7 mouse cellular contexts compared by ENCODE assay signal in genomic region chr5:135702682-135703192, GRCm38 (mm10). TPM values are rescaled to one million over a fixed set of nuclear protein-coding genes. Genes with fewer than 3 reads are reported as not detected.
DNase-seq lines count a peak whose midpoint lies in the region; ATAC-seq lines count a peak whose summit lies in the region.

No protein-coding gene starts in this region.

- H3K27me3 ChIP-seq in heart, embryonic 13.5 days (replicated peaks) = no peaks in the 10 kb centered on the region
- no peaks in the 10 kb centered on the region for H3K27me3 ChIP-seq in liver, embryonic 13.5 days
- no peaks in the 10 kb centered on the region for H3K27me3 ChIP-seq in midbrain, embryonic 11.5 days (ENCODE audit: control insufficient read depth, insufficient read depth, low read length)
- no peaks in the 10 kb centered on the region for H3K27me3 ChIP-seq in limb, embryonic 10.5 days (ENCODE audit: low read depth, poor library complexity, severe bottlenecking)

- H3K36me3 ChIP-seq in heart, embryonic 13.5 days = peaks cover 51% of the 10 kb centered on the region
- peaks cover 13% of the 10 kb centered on the region; the same call in 1 of the 2 replicates for H3K36me3 ChIP-seq in liver, embryonic 13.5 days
- H3K36me3 ChIP-seq in midbrain, embryonic 11.5 days (ENCODE audit: control insufficient read depth, insufficient read depth, low read length) = peaks cover 4% of the 10 kb centered on the region; the same call in 1 of the 2 replicates
- peaks cover 80% of the 10 kb centered on the region for H3K36me3 ChIP-seq in limb, embryonic 10.5 days

- H3K27ac ChIP-seq in heart, embryonic 13.5 days (replicated peaks) = peak overlapping the region; percentile 79
- no peak overlapping the region for H3K27ac ChIP-seq in liver, embryonic 13.5 days
- H3K27ac ChIP-seq in midbrain, embryonic 11.5 days (ENCODE audit: low read depth, low read length) = no peak overlapping the region
- H3K27ac ChIP-seq in limb, embryonic 10.5 days = no peak overlapping the region

- H3K9me3 ChIP-seq in heart, embryonic 13.5 days = no peaks in the 10 kb centered on the region
- no peaks in the 10 kb centered on the region for H3K9me3 ChIP-seq in liver, embryonic 13.5 days (replicated peaks)
- H3K9me3 ChIP-seq in midbrain, embryonic 11.5 days (ENCODE audit: control insufficient read depth, low read length) = no peaks in the 10 kb centered on the region
- H3K9me3 ChIP-seq in limb, embryonic 10.5 days (replicated peaks) = no peaks in the 10 kb centered on the region

- peak; percentile 86 for ATAC-seq in activated CD4-positive, CD25-positive, alpha-beta regulatory T cell, adult 4 months
- no peak for ATAC-seq in heart, embryonic 13.5 days (ENCODE audit: extremely low read depth, insufficient number of reproducible peaks, low FRiP score, low TSS enrichment)
- ATAC-seq in liver, embryonic 13.5 days (ENCODE audit: low read depth) = peak; percentile 37; the same call in 1 of the 2 replicates
- ATAC-seq in midbrain, embryonic 11.5 days (ENCODE audit: low FRiP score) = no peak

- no peak overlapping the region for H3K4me2 ChIP-seq in heart, embryonic 13.5 days
- H3K4me2 ChIP-seq in liver, embryonic 13.5 days = 0 out of 2 replicates have a peak overlapping the region, but pooled peaks have one; percentile 17
- H3K4me2 ChIP-seq in midbrain, embryonic 11.5 days = no peak overlapping the region

- H3K9ac ChIP-seq in heart, embryonic 13.5 days = no peak overlapping the region
- H3K9ac ChIP-seq in liver, embryonic 13.5 days = no peak overlapping the region
- H3K9ac ChIP-seq in midbrain, embryonic 11.5 days (ENCODE audit: low read length) = no peak overlapping the region

- WGBS in heart, embryonic 13.5 days = 51% methylated on average over 15 of the region's 15 CpGs
- 14% methylated on average over 15 of the region's 15 CpGs for WGBS in liver, embryonic 13.5 days (ENCODE audit: insufficient replicate concordance)
- WGBS in midbrain, embryonic 11.5 days = 79% methylated on average over 15 of the region's 15 CpGs
- WGBS in limb, embryonic 10.5 days = 81% methylated on average over 15 of the region's 15 CpGs

- peak; percentile 76 to 83 for DNase-seq in CD8-positive naive resting alpha-beta T cell, adult 2 months (ENCODE audit: low read depth in 2 of 2, low spot score in 2 of 2)
- DNase-seq in liver, embryonic 13.5 days = peak; percentile 37
- peak; percentile 62 for DNase-seq in right cerebral cortex, postnatal 14 days
- no peak for DNase-seq in midbrain, embryonic 11.5 days (ENCODE audit: low spot score, missing footprints)
- no peak for DNase-seq in limb, embryonic 10.5 days (ENCODE audit: low spot score)

- peaks cover 33% of the 10 kb centered on the region for H3K4me1 ChIP-seq in heart, embryonic 13.5 days
- peaks cover 37% of the 10 kb centered on the region for H3K4me1 ChIP-seq in liver, embryonic 13.5 days (replicated peaks)
- H3K4me1 ChIP-seq in midbrain, embryonic 11.5 days (ENCODE audit: control insufficient read depth, insufficient read depth, low read length) = no peaks in the 10 kb centered on the region
- H3K4me1 ChIP-seq in limb, embryonic 10.5 days = 0 out of 2 replicates have a peak, but pooled peaks cover under 1% of the 10 kb centered on the region

- no peak overlapping the region for H3K4me3 ChIP-seq in heart, embryonic 13.5 days
- no peak overlapping the region for H3K4me3 ChIP-seq in liver, embryonic 13.5 days (replicated peaks)
- no peak overlapping the region for H3K4me3 ChIP-seq in midbrain, embryonic 11.5 days (ENCODE audit: low read depth, low read length)
- no peak overlapping the region for H3K4me3 ChIP-seq in limb, embryonic 10.5 days

RNA-seq across cellular contexts. Expression of gene Por, which starts 32.9 kb away (rescaled TPM):
- 10 to 100 TPM; 15.7 to 21.9 TPM for polyA plus RNA-seq in activated CD4-positive, CD25-positive, alpha-beta regulatory T cell, adult 4 months (2017; shearing (Covaris generic))
- polyA plus RNA-seq in heart, embryonic 13.5 days (2015; fragmentation: Nextera tagmentation; extraction: Ambion mirVana) = 44.6 and 47.6 TPM in 2 replicates
- polyA plus RNA-seq in liver, embryonic 13.5 days (2015; fragmentation: Nextera tagmentation; extraction: Ambion mirVana) = 26.7 and 31.2 TPM in 2 replicates
- polyA plus RNA-seq in midbrain, embryonic 11.5 days (2014; fragmentation: Nextera tagmentation; extraction: Ambion mirVana) = 79.9 and 95.4 TPM in 2 replicates
- polyA plus RNA-seq in limb, embryonic 10.5 days (2016; fragmentation: Nextera tagmentation; extraction: Ambion mirVana) = 166 and 179 TPM in 2 replicates

RNA-seq across cellular contexts. Expression of gene Tmem120a, which starts 41.5 kb away (rescaled TPM):
- polyA plus RNA-seq in activated CD4-positive, CD25-positive, alpha-beta regulatory T cell, adult 4 months (2017; shearing (Covaris generic)) = 10 to 100 TPM; 41.4 to 47.0 TPM
- polyA plus RNA-seq in heart, embryonic 13.5 days (2015; fragmentation: Nextera tagmentation; extraction: Ambion mirVana) = 30.8 and 32.0 TPM in 2 replicates
- 17.3 and 17.8 TPM in 2 replicates for polyA plus RNA-seq in liver, embryonic 13.5 days (2015; fragmentation: Nextera tagmentation; extraction: Ambion mirVana)
- polyA plus RNA-seq in midbrain, embryonic 11.5 days (2014; fragmentation: Nextera tagmentation; extraction: Ambion mirVana) = 57.5 and 59.9 TPM in 2 replicates
- 54.1 and 62.5 TPM in 2 replicates for polyA plus RNA-seq in limb, embryonic 10.5 days (2016; fragmentation: Nextera tagmentation; extraction: Ambion mirVana)

Comparison
In these comparisons a context has a peak if more than half of its experiments do, and no peak if none do; other contexts are left out.
1. DNase-seq: peak in CD8-positive naive resting alpha-beta T cell, adult 2 months (2 of 2), liver, embryonic 13.5 days (single experiment) and right cerebral cortex, postnatal 14 days (single experiment); none in midbrain, embryonic 11.5 days (single experiment) and limb, embryonic 10.5 days (single experiment).
2. ATAC-seq: peak in activated CD4-positive, CD25-positive, alpha-beta regulatory T cell, adult 4 months (single experiment) and liver, embryonic 13.5 days (single experiment); none in heart, embryonic 13.5 days (single experiment) and midbrain, embryonic 11.5 days (single experiment).